Mouse (Mus musculus): ENCODE measurements around the gene Golm1. TPM values are rescaled to one million over a fixed set of nuclear protein-coding genes. Genes with fewer than 3 reads are reported as not detected.

The Golm1 gene
- polyA plus RNA-seq, 1 experiment from 2014 or later, result 181 TPM

- H3K27me3 ChIP-seq (ENCODE audit: low read depth, poor library complexity, severe bottlenecking), result peaks cover 82% of the 10 kb centered on the region
- no peak overlapping the region; the same call in 1 of the 2 replicates for H3K27ac ChIP-seq (replicated peaks)
- WGBS, result 21% methylated on average over 10 of the region's 10 CpGs
- H3K4me1 ChIP-seq, result peaks cover 16% of the 10 kb centered on the region
- no peaks in the 10 kb centered on the region for H3K36me3 ChIP-seq
- DNase-seq (ENCODE audit: low spot score), result peak; percentile 81
- H3K9me3 ChIP-seq (replicated peaks), result peaks cover 19% of the 10 kb centered on the region
- no peak overlapping the region for H3K4me3 ChIP-seq
Observed at GRCm38 (mm10) chr13:59691478-59691877, 15.9 kb upstream of the Golm1 start.

GRCm38 (mm10) chr13:59690576-59690975, 15.0 kb upstream of the Golm1 start:
- no peak for DNase-seq (ENCODE audit: low spot score)
- H3K27ac ChIP-seq (replicated peaks), result no peak overlapping the region
- 81% methylated on average over 7 of the region's 7 CpGs for WGBS
- peaks cover 17% of the 10 kb centered on the region for H3K4me1 ChIP-seq
- no peak overlapping the region for H3K4me3 ChIP-seq
- H3K36me3 ChIP-seq, result no peaks in the 10 kb centered on the region
- peaks cover 19% of the 10 kb centered on the region for H3K9me3 ChIP-seq (replicated peaks)
- peaks cover 81% of the 10 kb centered on the region for H3K27me3 ChIP-seq (ENCODE audit: low read depth, poor library complexity, severe bottlenecking)

GRCm38 (mm10) chr13:59689843-59690242, 14.2 kb upstream of the Golm1 start:
- 95% methylated on average over 3 of the region's 3 CpGs for WGBS
- Histone ChIP-seq H3K4me3 (no peak overlapping the region), H3K9me3 (replicated peaks) (peaks cover 17% of the 10 kb centered on the region), H3K4me1 (peaks cover 24% of the 10 kb centered on the region), H3K27me3 (ENCODE audit: low read depth, poor library complexity, severe bottlenecking) (peaks cover 73% of the 10 kb centered on the region), H3K27ac (replicated peaks) (no peak overlapping the region), H3K36me3 (no peaks in the 10 kb centered on the region)
- DNase-seq (ENCODE audit: low spot score), result no peak

GRCm38 (mm10) chr13:59689313-59689712, 13.7 kb upstream of the Golm1 start:
- no peak for DNase-seq (ENCODE audit: low spot score)
- Histone ChIP-seq H3K27me3 (ENCODE audit: low read depth, poor library complexity, severe bottlenecking) (peaks cover 68% of the 10 kb centered on the region), H3K36me3 (no peaks in the 10 kb centered on the region), H3K4me3 (no peak overlapping the region), H3K9me3 (replicated peaks) (peaks cover 12% of the 10 kb centered on the region), H3K4me1 (peaks cover 24% of the 10 kb centered on the region), H3K27ac (replicated peaks) (no peak overlapping the region)
- 94% methylated on average over 9 of the region's 9 CpGs for WGBS

- no peak for DNase-seq (ENCODE audit: low spot score)
Observed at GRCm38 (mm10) chr13:59688338-59688770, 12.7 kb upstream of the Golm1 start.

GRCm38 (mm10) chr13:59685236-59685635, 9.6 kb upstream of the Golm1 start:
- Histone ChIP-seq H3K27me3 (ENCODE audit: low read depth, poor library complexity, severe bottlenecking) (peaks cover 63% of the 10 kb centered on the region), H3K4me3 (no peak overlapping the region), H3K36me3 (no peaks in the 10 kb centered on the region), H3K9me3 (replicated peaks) (no peaks in the 10 kb centered on the region), H3K4me1 (0 out of 2 replicates have a peak, but pooled peaks cover 8% of the 10 kb centered on the region), H3K27ac (replicated peaks) (no peak overlapping the region)
- WGBS, result 83% methylated on average over 3 of the region's 3 CpGs
- DNase-seq (ENCODE audit: low spot score), result no peak

More at GRCm38 (mm10) chr13:59688338-59688770, 12.7 kb upstream of the Golm1 start:
- Histone ChIP-seq H3K4me3 (no peak overlapping the region), H3K36me3 (no peaks in the 10 kb centered on the region), H3K9me3 (replicated peaks) (peaks cover 10% of the 10 kb centered on the region), H3K27ac (replicated peaks) (no peak overlapping the region), H3K27me3 (ENCODE audit: low read depth, poor library complexity, severe bottlenecking) (peaks cover 66% of the 10 kb centered on the region), H3K4me1 (peaks cover 24% of the 10 kb centered on the region)
- WGBS, result 73% methylated on average over 13 of the region's 13 CpGs

GRCm38 (mm10) chr13:59682629-59683028, 7.0 kb upstream of the Golm1 start:
- Histone ChIP-seq H3K4me1 (0 out of 2 replicates have a peak, but pooled peaks cover 14% of the 10 kb centered on the region), H3K27ac (replicated peaks) (no peak overlapping the region), H3K27me3 (ENCODE audit: low read depth, poor library complexity, severe bottlenecking) (peaks cover 37% of the 10 kb centered on the region), H3K4me3 (no peak overlapping the region), H3K36me3 (no peaks in the 10 kb centered on the region), H3K9me3 (replicated peaks) (no peaks in the 10 kb centered on the region)
- 44% methylated on average over 7 of the region's 7 CpGs for WGBS
- no peak for DNase-seq (ENCODE audit: low spot score)

- H3K27ac ChIP-seq (replicated peaks), result no peak overlapping the region
- DNase-seq (ENCODE audit: low spot score), result no peak
- H3K4me1 ChIP-seq, result 0 out of 2 replicates have a peak, but pooled peaks cover 11% of the 10 kb centered on the region
- 78% methylated on average over 4 of the region's 4 CpGs for WGBS
- no peak overlapping the region for H3K4me3 ChIP-seq
- H3K9me3 ChIP-seq (replicated peaks), result no peaks in the 10 kb centered on the region
- H3K27me3 ChIP-seq (ENCODE audit: low read depth, poor library complexity, severe bottlenecking), result peaks cover 24% of the 10 kb centered on the region
- H3K36me3 ChIP-seq, result no peaks in the 10 kb centered on the region
Observed at GRCm38 (mm10) chr13:59679908-59680307, 4.3 kb upstream of the Golm1 start.

- no peak for DNase-seq (ENCODE audit: low spot score)
- WGBS, result 59% methylated on average over 4 of the region's 4 CpGs
- Histone ChIP-seq H3K27ac (replicated peaks) (no peak overlapping the region), H3K9me3 (replicated peaks) (no peaks in the 10 kb centered on the region), H3K27me3 (ENCODE audit: low read depth, poor library complexity, severe bottlenecking) (peaks cover 24% of the 10 kb centered on the region), H3K4me3 (no peak overlapping the region), H3K36me3 (no peaks in the 10 kb centered on the region), H3K4me1 (0 out of 2 replicates have a peak, but pooled peaks cover 10% of the 10 kb centered on the region)
Observed at GRCm38 (mm10) chr13:59679306-59679705, 3.7 kb upstream of the Golm1 start.

- peaks cover 7% of the 10 kb centered on the region; the same call in 1 of the 2 replicates for H3K27me3 ChIP-seq (ENCODE audit: low read depth, poor library complexity, severe bottlenecking)
- H3K36me3 ChIP-seq, result peaks cover 6% of the 10 kb centered on the region
- 87% methylated on average over 12 of the region's 12 CpGs for WGBS
- no peak for DNase-seq (ENCODE audit: low spot score)
- no peaks in the 10 kb centered on the region for H3K9me3 ChIP-seq (replicated peaks)
- H3K4me3 ChIP-seq, result peak overlapping the region; percentile 82; the same call in 1 of the 2 replicates
- H3K27ac ChIP-seq (replicated peaks), result peak overlapping the region; percentile 97; the same call in 1 of the 2 replicates
- peaks cover 32% of the 10 kb centered on the region for H3K4me1 ChIP-seq
Observed at GRCm38 (mm10) chr13:59676316-59677229, 962 bp upstream of the Golm1 start.

- peaks cover 48% of the 10 kb centered on the region for H3K4me1 ChIP-seq
- peak; percentile 69 for DNase-seq (ENCODE audit: low spot score)
- H3K27me3 ChIP-seq (ENCODE audit: low read depth, poor library complexity, severe bottlenecking), result no peaks in the 10 kb centered on the region
- under 1% methylated on average over 13 of the region's 13 CpGs for WGBS
- peak overlapping the region; percentile 82 for H3K4me3 ChIP-seq
- no peaks in the 10 kb centered on the region for H3K9me3 ChIP-seq (replicated peaks)
- H3K27ac ChIP-seq (replicated peaks), result peak overlapping the region; percentile 97
- H3K36me3 ChIP-seq, result peaks cover 24% of the 10 kb centered on the region
Observed at GRCm38 (mm10) chr13:59674761-59675150, 855 bp downstream of the Golm1 start.

- H3K27ac ChIP-seq (replicated peaks), result peak overlapping the region; percentile 97
- WGBS, result 0% methylated on average over 3 of the region's 3 CpGs
Observed at GRCm38 (mm10) chr13:59674215-59674614, 1.4 kb downstream of the Golm1 start.

GRCm38 (mm10) chr13:59673597-59673996, 2.0 kb downstream of the Golm1 start:
- 35% methylated on average over 7 of the region's 7 CpGs for WGBS
- H3K36me3 ChIP-seq, result peaks cover 34% of the 10 kb centered on the region
- peaks cover 52% of the 10 kb centered on the region for H3K4me1 ChIP-seq
- H3K9me3 ChIP-seq (replicated peaks), result no peaks in the 10 kb centered on the region
- H3K27ac ChIP-seq (replicated peaks), result peak overlapping the region; percentile 97
- H3K27me3 ChIP-seq (ENCODE audit: low read depth, poor library complexity, severe bottlenecking), result no peaks in the 10 kb centered on the region
- H3K4me3 ChIP-seq, result peak overlapping the region; percentile 82
- DNase-seq (ENCODE audit: low spot score), result peak; percentile 31

More at GRCm38 (mm10) chr13:59674215-59674614, 1.4 kb downstream of the Golm1 start:
- no peaks in the 10 kb centered on the region for H3K9me3 ChIP-seq (replicated peaks)
- peak; percentile 70 for DNase-seq (ENCODE audit: low spot score)
- peaks cover 29% of the 10 kb centered on the region for H3K36me3 ChIP-seq
- H3K27me3 ChIP-seq (ENCODE audit: low read depth, poor library complexity, severe bottlenecking), result no peaks in the 10 kb centered on the region
- H3K4me1 ChIP-seq, result peaks cover 50% of the 10 kb centered on the region
- H3K4me3 ChIP-seq, result peak overlapping the region; percentile 82
